Mouse (Mus musculus) frontal cortex, adult 2 months (tissue): Measurements from ENCODE around the gene Traf3ip3. TPM values are rescaled to one million over a fixed set of nuclear protein-coding genes. Genes with fewer than 3 reads are reported as not detected.

Source experiments
- DNase-seq, 2 experiments: peaks; one replicate each; pipeline ENCODE4 v3.0.0; 2022; ENCODE audit warnings: low spot score in 1 of 2; ENCODE audit errors: extremely low spot score in 1 of 2
- polyA plus RNA-seq: library from polyadenylated mRNA; depleted of rRNA; stranded (reverse); fragments of >200 nt; gene quantifications from 2 replicates; pipeline ENCODE4 v1.2.3, GENCODE M21; 2012; rRNA removed

Traf3ip3 gene
- polyA plus RNA-seq: 1.00 and 1.6 TPM in 2 replicates

DNA sequence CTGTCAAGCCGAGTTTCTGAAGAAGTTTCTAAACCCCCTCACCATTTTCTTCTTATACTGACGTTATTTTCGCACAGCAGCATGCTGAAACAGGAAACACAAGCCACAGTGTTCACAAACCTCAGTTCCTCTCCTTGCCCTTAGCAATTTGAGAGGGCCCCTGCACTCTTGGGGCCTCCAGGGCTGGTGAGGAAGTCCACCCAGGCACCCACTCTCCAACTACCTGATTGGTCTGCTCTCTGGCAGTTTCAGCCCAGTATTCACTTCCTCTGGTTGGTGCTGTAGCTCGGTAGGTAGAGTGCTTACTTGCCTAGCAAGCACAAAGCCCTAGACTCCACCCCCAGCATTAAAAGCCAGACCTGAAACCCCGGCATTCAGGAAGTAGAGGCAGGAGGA, at the start of gene Traf3ip3:
Gene Traf3ip3, minus strand, starts transcription at position 321 of the 396 bp plus-strand sequence.
- no peak for DNase-seq

DNA sequence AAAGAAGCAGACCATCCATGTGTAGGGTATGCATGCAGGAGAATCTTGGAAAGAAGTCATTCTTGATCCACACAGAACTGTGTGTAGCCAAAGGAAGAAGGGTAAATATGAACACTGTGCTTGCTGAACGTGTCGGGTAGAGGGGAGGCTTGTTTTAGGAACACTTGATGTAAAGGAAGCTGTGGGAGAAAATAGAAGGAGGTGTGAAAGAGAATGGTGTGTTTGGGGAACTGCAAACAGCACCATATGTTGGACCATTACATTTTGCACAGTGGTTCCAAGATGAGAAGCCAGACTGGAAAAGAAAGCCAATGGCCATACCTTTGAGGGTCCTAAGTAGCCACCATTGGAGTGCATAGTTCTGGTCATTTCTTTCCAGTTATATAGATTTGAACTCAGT, 48.5 kb upstream of the Traf3ip3 start:
- peak; percentile 33 to 55 for DNase-seq

DNA sequence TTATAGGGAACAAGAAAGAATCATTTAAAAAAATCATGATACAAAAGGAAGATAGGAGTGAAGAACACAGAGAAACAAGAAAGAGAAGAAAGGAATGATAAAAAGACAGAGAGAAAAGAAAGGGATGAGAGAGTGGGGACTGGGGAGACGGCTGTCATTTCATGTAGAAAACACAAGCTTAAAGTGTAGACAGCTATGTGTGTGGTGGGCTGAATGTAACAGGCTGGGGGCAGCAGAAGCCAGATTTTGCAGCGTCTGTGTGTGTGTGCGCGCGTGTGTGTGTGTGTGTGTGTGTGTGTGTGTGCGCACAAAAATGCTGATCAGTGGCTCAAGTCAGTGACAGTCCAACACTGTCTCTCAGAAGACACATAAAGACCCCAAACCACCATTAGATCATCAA, 42.7 kb upstream of the Traf3ip3 start:
- DNase-seq: no peak

DNA sequence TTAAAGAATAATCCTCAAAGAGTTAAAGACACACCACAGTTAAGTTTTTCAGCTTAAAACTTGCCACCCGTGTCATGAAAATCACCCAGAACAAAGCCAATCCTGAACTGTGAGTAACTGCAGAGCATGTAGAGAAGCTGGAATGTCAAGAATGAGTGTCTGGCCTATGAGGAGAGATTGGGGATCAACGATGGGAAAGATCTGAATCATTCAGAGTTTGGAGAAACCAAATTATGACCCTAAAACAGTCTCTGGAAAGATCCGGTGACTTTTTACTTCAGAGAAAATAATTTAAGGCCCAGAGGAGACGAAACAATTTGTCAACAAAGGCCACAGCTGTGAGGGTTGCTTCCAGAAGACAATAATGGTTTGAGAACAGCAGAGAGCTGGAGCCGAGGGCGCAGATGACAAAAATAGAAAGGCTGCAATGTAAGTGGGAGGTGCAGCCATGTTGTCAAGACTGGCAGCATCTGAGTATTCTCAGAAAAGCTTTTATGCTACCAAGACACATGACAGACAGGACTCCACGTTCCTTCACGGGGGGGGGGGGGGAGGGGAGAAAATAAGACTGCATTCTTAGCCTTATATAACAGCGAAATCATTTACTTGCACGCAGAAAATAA, 42.2 kb upstream of the Traf3ip3 start:
- DNase-seq: peak in 1 of 2 experiments; percentile 47

DNA sequence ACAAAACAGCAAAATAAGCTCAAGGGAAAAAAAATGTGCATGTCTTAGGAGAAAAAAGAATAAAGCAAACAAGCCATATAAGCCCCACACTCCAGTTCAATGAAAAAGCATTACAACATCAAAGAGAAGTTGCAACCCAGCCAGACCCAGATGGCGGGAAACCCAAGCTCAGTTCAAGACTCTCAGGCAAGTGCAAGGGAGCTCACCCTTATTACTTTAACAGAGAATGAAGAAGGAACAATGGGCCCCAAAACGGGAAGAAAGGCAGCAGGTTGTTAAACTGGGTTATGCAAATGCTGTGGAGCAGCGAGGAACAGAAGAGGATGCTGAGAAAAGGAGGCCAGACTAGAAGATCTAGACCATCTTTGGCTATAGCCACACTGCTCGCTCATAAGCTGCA, 41.4 kb upstream of the Traf3ip3 start:
- no peak for DNase-seq

DNA sequence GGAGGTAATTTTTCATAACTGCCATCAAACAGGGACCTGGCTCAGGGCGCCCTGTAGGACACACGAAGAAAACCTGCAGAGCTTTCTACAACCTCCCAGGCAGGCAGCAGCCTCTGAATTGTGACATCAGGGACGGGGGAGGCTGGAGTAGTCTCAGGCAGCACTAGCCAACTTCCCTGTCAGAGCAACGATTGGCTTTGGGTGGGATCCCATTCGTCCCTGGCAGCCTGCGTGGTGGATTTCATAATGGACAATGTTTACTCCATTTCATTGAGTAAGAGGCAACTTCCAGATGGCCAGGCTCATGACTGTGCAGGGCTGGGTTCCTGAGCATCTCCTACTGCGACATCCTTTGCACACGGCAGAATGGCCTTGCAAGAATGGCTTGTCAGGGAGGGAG, 40.7 kb upstream of the Traf3ip3 start:
- DNase-seq: peak; percentile 90 to 92

DNA sequence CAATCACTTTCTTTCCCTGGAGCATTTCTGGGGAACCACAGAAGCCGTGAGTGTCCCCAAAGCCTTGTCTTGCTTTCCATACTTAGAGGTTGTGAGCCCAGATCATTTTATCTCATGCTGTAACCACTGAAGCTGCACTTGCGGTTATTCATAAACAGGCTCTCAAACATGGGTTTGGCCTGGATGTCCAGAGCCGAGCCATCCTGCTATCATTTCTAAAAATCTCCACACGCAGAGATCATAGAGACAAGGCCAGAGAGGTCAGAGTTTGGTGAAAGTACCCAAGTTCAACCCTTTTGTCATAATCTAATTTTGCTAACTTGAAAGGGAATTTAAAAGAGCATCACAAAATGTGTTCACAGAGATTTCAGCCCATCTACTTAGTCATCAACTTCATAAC, 39.9 kb upstream of the Traf3ip3 start:
- no peak for DNase-seq

DNA sequence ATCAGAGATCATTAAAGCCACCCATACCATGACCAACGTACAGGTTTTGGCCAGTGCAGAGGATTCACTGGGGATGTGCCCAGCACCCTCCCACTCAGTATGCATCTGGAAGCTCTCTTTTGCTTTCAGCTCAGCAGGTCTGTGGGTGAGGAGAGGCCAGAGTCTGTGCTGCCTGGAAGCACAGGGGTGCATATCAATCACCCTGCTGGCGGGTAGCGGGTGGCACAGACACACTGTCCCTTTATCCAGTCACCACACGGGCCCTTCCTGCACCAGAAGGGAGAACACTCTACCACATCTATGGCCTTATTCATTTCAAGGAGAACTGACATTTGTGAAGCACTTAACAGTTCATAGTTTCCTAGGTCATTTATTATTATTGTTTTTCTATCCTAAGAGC, 36.9 kb upstream of the Traf3ip3 start:
- no peak for DNase-seq

DNA sequence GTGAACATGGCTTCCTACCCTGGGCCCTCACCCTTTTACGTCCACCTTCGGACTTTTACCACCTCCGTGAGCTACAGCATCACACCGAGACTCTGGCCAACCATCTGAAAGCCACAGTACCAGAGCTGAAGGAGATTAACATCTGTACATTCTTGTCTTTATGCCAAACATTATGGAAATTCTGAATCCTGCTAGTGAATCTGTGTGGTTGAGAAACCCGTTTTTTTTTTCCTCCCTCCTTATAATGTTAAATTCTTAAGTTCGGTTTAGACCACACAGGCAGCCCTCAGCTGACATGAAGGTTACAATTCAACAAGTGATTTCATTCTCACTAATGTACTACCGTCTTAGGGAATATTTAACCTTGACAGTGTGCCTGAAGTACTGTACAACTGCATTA, 33.4 kb upstream of the Traf3ip3 start:
- no peak for DNase-seq

DNA sequence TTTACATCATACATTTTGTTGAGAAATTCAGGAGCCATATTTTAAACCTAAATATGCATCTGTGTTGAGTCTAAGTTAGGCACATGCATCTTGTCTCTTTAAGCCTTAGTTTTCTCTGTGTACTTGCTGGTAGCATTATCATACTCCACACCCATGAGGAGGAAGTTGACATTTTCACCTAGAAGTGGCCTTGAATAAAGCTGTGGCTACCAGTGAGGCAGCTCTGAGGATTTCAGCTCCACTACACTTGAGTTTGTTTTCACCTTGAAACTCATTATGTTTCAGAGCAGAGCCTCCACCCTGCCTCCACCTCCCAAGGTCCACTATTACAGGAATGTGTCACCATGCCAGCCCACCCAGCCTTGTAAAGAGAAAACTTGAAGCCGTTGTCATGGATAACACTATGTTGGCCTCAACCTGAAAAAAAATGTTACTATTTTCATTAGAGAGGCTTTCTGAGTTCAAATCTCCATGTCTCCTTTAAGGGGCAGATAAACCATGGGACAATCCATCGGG, 32.7 kb upstream of the Traf3ip3 start:
- no peak for DNase-seq

DNA sequence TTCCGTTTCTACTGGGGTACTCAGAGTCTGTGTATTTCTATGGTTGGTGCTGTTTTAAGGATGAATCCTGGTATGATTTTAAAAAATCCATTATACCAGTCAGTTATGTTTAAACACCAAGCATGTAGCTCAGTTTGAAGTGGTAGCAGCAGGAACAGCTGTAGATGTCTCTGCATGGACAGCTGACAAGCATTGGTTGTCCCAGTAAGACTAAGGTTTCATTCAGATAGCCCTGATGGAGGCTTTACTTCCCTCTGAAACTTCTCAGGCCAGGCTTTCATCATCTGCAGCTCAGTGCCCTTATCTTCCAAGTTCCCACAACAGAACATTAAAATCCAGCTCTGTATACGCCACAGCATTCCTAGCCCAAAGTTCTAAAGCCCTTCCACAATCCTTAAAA, 31.2 kb upstream of the Traf3ip3 start:
- no peak for DNase-seq

DNA sequence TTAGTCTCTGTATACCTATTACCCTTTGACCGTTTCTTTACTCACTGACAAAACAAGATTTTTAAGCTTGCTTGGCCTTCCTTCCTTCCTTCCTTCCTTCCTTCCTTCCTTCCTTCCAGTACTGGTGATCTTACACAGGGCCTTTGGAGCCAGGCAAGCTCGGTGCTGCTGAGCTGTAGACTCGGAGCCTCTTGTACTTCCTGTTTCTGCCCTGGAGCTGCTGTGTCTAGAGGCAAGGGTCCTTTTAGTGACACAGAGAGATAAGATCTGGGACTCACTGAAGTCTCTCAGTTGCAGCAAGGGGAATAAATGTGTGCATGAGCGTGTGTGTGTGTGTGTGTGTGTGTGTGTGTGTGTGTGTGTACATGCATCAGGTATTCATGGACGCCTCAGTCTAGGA, 29.4 kb upstream of the Traf3ip3 start:
- no peak for DNase-seq

DNA sequence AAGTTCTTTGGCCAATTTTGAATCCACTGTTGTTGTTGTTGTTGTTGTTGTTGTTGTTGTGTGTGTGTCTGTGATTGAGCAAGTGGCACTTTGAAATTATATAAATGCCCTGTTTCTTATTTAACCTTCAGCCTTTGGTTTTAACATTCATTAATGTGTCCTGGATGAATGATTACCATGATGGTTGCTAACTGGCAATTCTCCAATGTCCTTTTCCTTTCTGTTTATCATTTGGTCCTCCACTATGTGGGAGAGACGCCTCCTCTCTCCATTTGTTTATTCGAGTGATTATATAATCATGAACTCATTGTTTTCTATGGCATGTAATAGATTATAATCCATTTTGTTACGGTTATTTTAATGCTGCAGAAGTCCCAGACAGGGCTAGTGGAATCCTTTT, 29.0 kb upstream of the Traf3ip3 start:
- no peak for DNase-seq

DNA sequence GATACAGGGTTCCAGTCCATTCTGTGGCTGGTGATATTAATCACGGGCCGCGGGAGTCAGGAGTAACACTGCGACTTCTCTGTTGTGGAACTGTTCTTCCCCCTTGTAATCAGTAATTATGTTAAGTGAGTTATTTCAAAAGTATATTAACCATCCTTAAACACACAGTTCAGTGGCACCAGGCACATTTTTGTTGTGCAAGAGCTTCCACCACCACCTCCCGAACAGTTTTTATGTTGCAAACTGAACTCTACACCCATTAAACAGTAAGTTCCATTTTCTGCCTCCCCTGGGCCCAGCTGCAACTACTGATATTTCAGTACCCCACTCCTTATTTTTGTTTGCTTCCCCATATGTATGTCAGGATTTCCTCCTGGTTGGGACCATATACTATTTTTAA, 28.1 kb upstream of the Traf3ip3 start:
- DNase-seq: no peak

DNA sequence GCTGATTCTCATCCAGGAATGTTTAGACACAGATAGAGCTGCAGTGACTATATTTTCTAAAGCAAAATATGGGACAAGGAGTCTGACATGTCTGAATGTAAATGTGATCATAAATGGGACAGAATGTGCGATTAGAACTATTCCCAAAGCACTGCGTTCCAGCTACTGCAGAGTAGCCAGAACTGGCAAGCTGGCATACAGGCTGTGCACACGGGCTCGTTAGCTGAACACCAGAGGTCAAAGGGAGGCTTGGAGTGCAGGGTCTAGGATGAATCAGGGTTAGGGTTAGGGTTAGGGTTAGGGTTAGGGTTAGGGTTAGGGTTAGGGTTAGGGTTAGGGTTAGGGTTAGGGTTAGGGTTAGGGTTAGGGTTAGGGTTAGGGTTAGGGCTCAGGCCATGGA, 26.0 kb upstream of the Traf3ip3 start:
- no peak for DNase-seq

DNA sequence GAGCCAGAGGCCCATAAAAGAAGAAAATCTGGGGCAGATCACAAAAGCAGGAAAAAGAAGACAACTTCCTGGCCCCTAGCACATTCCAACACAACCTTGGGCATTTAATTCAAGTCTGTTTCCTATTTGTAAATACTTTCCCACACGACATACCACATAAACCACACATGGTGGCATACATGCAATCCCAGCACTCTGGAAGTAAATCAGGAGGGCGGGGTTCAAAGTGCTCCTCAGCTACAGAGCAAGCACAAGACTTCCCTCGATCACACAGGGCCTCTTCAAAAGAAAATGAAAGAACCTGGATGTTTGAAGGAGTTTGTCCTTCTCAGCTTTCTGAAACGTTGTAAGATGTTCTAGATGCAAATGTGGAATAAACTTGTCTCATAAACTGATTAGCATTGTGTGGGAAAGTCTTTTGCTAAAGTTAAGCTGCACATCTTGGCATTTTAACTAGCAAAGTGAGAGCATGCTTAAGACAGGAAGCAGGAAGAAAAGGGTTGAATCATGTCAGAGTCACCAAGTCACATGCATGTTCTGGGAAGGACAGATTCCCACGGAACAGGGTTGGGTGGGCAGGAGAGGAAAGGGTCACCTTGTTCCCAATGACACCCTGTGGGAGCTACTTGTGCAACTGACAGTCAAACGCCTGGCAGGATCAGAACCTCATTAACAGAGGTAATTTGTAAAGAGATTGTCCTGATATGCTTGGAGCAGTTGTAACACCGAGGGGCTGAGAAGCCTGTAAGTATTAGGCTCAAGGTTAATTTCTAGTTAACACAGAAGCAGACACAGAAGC, 25.4 kb upstream of the Traf3ip3 start:
- DNase-seq: peak in 1 of 2 experiments; percentile 27

DNA sequence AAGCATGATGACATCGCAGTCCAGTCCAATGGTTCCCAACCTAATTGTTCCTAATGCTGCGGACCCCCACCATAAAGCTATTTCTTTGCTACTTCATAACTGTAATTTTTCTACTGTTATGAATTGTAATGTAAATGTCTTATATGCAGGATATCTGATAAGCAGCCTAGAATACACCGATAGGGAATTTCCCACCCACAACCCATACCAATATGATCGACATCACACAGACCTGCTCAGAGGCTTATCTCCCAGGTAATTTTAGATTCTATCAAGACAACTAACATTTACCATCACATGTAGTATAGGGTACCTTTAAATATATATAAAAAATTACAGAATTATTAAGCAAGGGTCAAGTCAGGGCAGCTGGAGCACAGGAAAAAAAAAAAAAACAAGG, 24.6 kb upstream of the Traf3ip3 start:
- DNase-seq: no peak

DNA sequence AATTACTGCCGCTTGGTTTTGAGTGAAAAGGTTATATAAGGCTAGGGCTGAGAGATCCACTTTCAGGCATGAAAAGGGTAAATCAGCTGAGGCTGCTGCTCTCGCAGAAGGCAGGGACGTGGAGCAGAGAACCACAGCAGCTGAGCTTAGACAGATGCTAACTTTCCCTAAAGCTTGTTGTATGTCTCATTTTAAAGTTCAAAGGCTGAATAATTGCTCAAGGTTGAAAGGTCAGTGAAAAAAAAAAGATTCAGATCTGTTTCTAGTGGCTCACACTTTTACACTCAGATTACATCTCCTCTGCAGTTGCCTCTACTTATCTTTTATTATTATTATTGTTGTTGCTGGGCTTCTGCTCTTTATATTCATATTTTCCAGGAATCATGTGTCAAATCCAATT, 24.0 kb upstream of the Traf3ip3 start:
- DNase-seq: no peak

DNA sequence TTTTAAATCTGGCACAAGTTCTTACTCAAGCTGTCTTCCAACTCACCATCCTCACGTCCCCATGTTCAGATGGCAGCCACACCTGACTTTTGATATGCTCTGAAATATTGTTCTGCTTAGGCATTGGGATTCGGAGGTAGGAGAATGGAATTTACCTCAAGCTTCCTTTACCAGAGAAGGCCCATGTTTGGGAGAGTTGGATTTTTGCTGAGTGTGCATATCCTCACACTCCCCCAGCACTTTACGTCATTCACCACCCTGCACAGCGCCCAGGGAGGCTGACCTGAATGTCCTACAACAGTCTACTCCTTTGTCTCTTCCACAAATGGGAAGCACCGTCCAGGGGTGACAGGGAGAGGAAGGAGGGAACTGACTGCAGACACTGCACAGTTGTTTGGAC, 18.9 kb upstream of the Traf3ip3 start:
- DNase-seq: no peak

DNA sequence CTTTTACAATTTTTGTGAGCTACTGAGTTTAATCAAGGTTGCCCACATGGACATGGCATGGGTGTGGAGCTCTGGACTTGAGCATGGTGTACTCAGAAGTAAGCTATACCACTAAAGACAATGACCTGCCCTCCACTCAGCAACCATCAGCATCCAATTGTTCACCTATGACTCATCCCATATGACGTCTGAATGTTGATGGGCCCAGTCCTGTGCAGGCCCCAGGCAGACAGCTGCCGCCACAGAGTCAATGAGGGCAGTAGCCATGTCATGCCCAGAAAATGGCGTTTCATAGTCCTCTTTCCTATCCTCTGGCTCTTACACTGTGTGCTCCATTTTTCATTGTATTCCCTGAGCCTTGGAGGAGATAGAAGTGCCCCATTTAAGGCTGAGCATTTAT, 14.5 kb upstream of the Traf3ip3 start:
- DNase-seq: no peak

DNA sequence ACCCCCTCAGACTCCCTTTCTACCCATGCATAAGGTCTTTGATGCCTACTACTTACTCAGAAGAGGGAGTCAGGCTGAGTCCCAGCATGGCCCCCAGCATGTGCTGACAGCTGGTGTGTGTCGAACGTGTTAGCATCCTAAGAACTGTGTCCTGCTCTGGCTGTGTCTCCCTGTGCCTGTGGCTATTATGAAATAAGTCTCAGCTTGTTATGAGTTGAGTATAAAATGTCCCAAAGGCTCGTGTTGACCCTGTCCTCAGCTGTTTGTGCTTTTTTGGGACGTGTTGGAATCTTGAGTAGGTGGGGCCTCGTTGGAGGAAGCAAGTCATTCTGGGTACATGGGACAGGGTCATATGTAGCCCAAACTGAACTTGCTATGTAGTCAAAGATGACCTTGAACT, 12.6 kb upstream of the Traf3ip3 start:
- no peak for DNase-seq

DNA sequence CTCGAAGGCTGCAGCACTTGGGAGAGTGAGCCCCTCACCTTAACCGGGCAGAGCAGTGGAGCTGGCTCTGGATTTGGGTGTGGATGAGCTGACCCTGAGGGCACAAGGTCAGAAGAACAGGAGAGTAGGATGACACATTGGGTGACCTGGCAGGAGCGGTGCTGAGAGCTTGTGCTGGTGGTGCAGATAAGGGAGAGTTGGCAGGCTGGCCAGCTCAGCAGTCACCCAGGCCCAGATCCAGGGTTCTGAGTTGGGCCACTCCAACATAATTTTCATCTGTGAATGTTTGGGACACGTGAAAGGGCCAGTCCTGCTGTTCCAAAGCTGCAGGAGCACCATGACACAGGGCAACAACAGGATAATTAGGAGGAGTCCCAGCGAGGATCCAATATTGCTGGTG, 9.9 kb upstream of the Traf3ip3 start:
- DNase-seq: no peak
